Mouse (Mus musculus) MEL (cell line): ENCODE data around the gene Hes3. TPM values are rescaled to one million over a fixed set of nuclear protein-coding genes. Genes with fewer than 3 reads are reported as not detected.

ENCODE experiments used
- DNase-seq: peaks from one replicate; pipeline ENCODE4 v3.0.0; 2011; ENCODE audit warnings: low read depth, low spot score
- H3K27ac ChIP-seq: 2 replicates; pipeline ENCODE4 v1.5.1; 2012; ENCODE audit warnings: low read depth, mild to moderate bottlenecking, control low read depth, low read length, moderate library complexity; ENCODE audit not compliant: control insufficient read depth
- H3K27me3 ChIP-seq, 2 experiments: fragments of 150-350 bp in 1 of 2; sonication (generic) in 1 of 2; 2 replicates each; pipeline ENCODE4 v1.6.1; 2012; ENCODE audit warnings: low read length in 2 of 2, mild to moderate bottlenecking in 2 of 2, improper control_type of control experiment in 1 of 2, moderate library complexity in 1 of 2; ENCODE audit not compliant: insufficient read depth in 2 of 2, control insufficient read depth in 1 of 2
- H3K36me3 ChIP-seq, 2 experiments: 2 replicates each; pipeline ENCODE4 v1.6.1; 2012 to 2014; ENCODE audit warnings: low read length in 2 of 2, improper control_type of control experiment in 1 of 2, inconsistent platforms in 1 of 2, mild to moderate bottlenecking in 1 of 2; ENCODE audit not compliant: insufficient read depth in 2 of 2, control insufficient read depth in 1 of 2
- H3K4me1 ChIP-seq, 2 experiments: fragments of 150-350 bp in 1 of 2; sonication (generic) in 1 of 2; 2 replicates each; pipeline ENCODE4 v1.6.1; 2012; ENCODE audit warnings: low read length in 2 of 2, improper control_type of control experiment in 1 of 2, mild to moderate bottlenecking in 1 of 2; ENCODE audit not compliant: insufficient read depth in 2 of 2, control insufficient read depth in 1 of 2
- H3K4me3 ChIP-seq, 2 experiments: fragments of 150-350 bp in 1 of 2; sonication (generic) in 1 of 2; 2 replicates each; pipeline ENCODE4 v1.5.1; 2012; ENCODE audit warnings: low read depth in 2 of 2, low read length in 2 of 2, mild to moderate bottlenecking in 2 of 2, moderate library complexity in 2 of 2, control low read depth in 1 of 2, improper control_type of control experiment in 1 of 2; ENCODE audit not compliant: control insufficient read depth in 1 of 2, insufficient read depth in 1 of 2
- H3K79me2 ChIP-seq: 2 replicates; pipeline ENCODE4 v1.6.1; 2012; ENCODE audit warnings: mild to moderate bottlenecking, low read length, moderate library complexity; ENCODE audit not compliant: control insufficient read depth, poor library complexity, insufficient read depth
- H3K9ac ChIP-seq: 2 replicates; pipeline ENCODE4 v1.6.1; 2012; ENCODE audit warnings: low read depth, mild to moderate bottlenecking, control low read depth, low read length, moderate library complexity; ENCODE audit not compliant: control insufficient read depth, poor library complexity, severe bottlenecking
- H3K9me3 ChIP-seq: fragments of 150-350 bp; sonication (generic); replicated peaks from 2 replicates; pipeline ENCODE4 v1.6.1; 2012; ENCODE audit warnings: mild to moderate bottlenecking, low read length, improper control_type of control experiment, moderate library complexity; ENCODE audit not compliant: insufficient read depth
- CHD2 ChIP-seq: IDR thresholded peaks from 2 replicates; pipeline ENCODE4 v1.6.1; 2011; ENCODE audit warnings: low read length, improper control_type of control experiment
- CTCF ChIP-seq, 3 experiments: IDR thresholded peaks in 2 of 3; conservative IDR thresholded peaks in 1 of 3; 2 replicates each; pipeline ENCODE4 v1.5.1; 2011 to 2012; ENCODE audit warnings: low read length in 3 of 3, low read depth in 2 of 3, mild to moderate bottlenecking in 2 of 3, improper control_type of control experiment in 1 of 3, inconsistent platforms in 1 of 3, mixed read lengths in 1 of 3, moderate library complexity in 1 of 3; ENCODE audit not compliant: control insufficient read depth in 1 of 3, insufficient read depth in 1 of 3, poor library complexity in 1 of 3, severe bottlenecking in 1 of 3
- E2F4 ChIP-seq: IDR thresholded peaks from 2 replicates; pipeline ENCODE4 v1.6.1; 2011; ENCODE audit warnings: low read depth, low read length, improper control_type of control experiment, borderline replicate concordance
- ETS1 ChIP-seq: IDR thresholded peaks from 2 replicates; pipeline ENCODE4 v1.6.1; 2012; ENCODE audit warnings: low read depth, mild to moderate bottlenecking, inconsistent platforms, low read length, improper control_type of control experiment, moderate library complexity
- GATA1 ChIP-seq: IDR thresholded peaks from 2 replicates; pipeline ENCODE4 v1.6.1; 2011; ENCODE audit warnings: low read depth, low read length, improper control_type of control experiment
- JUND ChIP-seq: IDR thresholded peaks from 2 replicates; pipeline ENCODE4 v1.6.1; 2011; ENCODE audit warnings: low read depth, mild to moderate bottlenecking, improper control_type of control experiment, low read length
- MAFK ChIP-seq: IDR thresholded peaks from 2 replicates; pipeline ENCODE4 v1.6.1; 2011; ENCODE audit warnings: low read depth, mild to moderate bottlenecking, low read length, improper control_type of control experiment, borderline replicate concordance
- MAZ ChIP-seq: IDR thresholded peaks from 2 replicates; pipeline ENCODE4 v1.6.1; 2012; ENCODE audit warnings: low read depth, mild to moderate bottlenecking, inconsistent platforms, low read length, improper control_type of control experiment
- MXI1 ChIP-seq: IDR thresholded peaks from 2 replicates; pipeline ENCODE4 v1.6.1; 2011; ENCODE audit warnings: mild to moderate bottlenecking, low read depth, low read length, improper control_type of control experiment
- MYB ChIP-seq: IDR thresholded peaks from 2 replicates; pipeline ENCODE4 v1.6.1; 2011; ENCODE audit warnings: mild to moderate bottlenecking, low read depth, low read length, improper control_type of control experiment
- MYC ChIP-seq: IDR thresholded peaks from 2 replicates; pipeline ENCODE4 v1.6.1; 2011; ENCODE audit warnings: low read depth, mild to moderate bottlenecking, low read length, improper control_type of control experiment, moderate library complexity
- NELFE ChIP-seq: IDR thresholded peaks from 2 replicates; pipeline ENCODE4 v1.6.1; 2011; ENCODE audit warnings: low read depth, low read length, improper control_type of control experiment
- POLR2AphosphoS2 ChIP-seq: IDR thresholded peaks from 2 replicates; pipeline ENCODE4 v1.6.1; 2011; ENCODE audit warnings: low read length, improper control_type of control experiment
- RAD21 ChIP-seq: IDR thresholded peaks from 2 replicates; pipeline ENCODE4 v1.6.1; 2011; ENCODE audit warnings: mild to moderate bottlenecking, low read depth, low read length, improper control_type of control experiment
- RCOR1 ChIP-seq: IDR thresholded peaks from 2 replicates; pipeline ENCODE4 v1.6.1; 2012; ENCODE audit warnings: low read depth, mild to moderate bottlenecking, inconsistent platforms, low read length, improper control_type of control experiment
- SIN3A ChIP-seq: IDR thresholded peaks from 2 replicates; pipeline ENCODE4 v1.6.1; 2012; ENCODE audit warnings: low read length, improper control_type of control experiment, inconsistent platforms
- SMC3 ChIP-seq: IDR thresholded peaks from 2 replicates; pipeline ENCODE4 v1.6.1; 2011; ENCODE audit warnings: low read depth, low read length, improper control_type of control experiment
- TAL1 ChIP-seq: IDR thresholded peaks from 2 replicates; pipeline ENCODE4 v1.6.1; 2012; ENCODE audit warnings: mild to moderate bottlenecking, inconsistent platforms, low read length, moderate library complexity, mixed read lengths
- TBP ChIP-seq: IDR thresholded peaks from 2 replicates; pipeline ENCODE4 v1.8.0; 2011; ENCODE audit warnings: low read depth, low read length, improper control_type of control experiment
- USF1 ChIP-seq: IDR thresholded peaks from 2 replicates; pipeline ENCODE4 v1.6.1; 2014; ENCODE audit warnings: low read depth, mild to moderate bottlenecking, inconsistent platforms, low read length, improper control_type of control experiment, moderate library complexity
- ZKSCAN1 ChIP-seq: IDR thresholded peaks from 2 replicates; pipeline ENCODE4 v1.6.1; 2012; ENCODE audit warnings: low read depth, mild to moderate bottlenecking, inconsistent platforms, low read length, improper control_type of control experiment, moderate library complexity
- polyA plus RNA-seq, 2 experiments: library from polyadenylated mRNA; stranded (reverse) in 1 of 2; unstranded in 1 of 2; fragments of >175 nt in 1 of 2; fragments of >200 nt in 1 of 2; gene quantifications; 2 replicates each; pipeline versions ENCODE4 v1.2.1 to v1.2.4; 2012; ENCODE audit warnings: low replicate concordance in 2 of 2, low read depth in 1 of 2; ENCODE audit not compliant: insufficient read length in 2 of 2, insufficient read depth in 1 of 2, missing spikeins in 1 of 2
- total RNA-seq: library from RNA; depleted of rRNA; stranded (reverse); fragments of 300-350 nt; gene quantifications from 2 replicates; pipeline ENCODE4 v1.2.3, GENCODE M21; 2012

Hes3 gene
- total and polyA plus RNA-seq, 3 experiments, result 0.04 TPM; not detected in 2

DNA sequence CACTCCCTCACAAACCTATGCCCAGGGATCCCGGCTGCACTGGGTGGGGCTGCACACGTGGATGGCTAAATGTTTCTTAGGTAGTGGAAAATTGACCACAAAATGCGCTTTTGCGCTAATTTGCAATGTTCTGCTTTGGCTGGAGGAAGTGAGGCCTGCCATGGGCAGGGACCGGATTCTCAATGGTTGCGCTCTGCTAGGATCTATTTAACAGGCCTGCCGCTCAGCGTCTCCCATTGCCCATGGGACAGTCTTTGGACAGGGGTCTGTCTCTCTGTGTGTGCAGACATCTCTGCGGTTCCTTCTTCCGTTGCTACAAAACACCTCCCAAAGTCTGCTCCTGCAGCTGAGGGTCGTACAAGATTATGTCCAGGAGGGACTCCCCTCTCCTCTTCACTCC, 471 bp downstream of the Hes3 start:
- H3K4me1 ChIP-seq, result peaks cover 0 to 6% of the 10 kb centered on the region in 2 experiments; a peak in 1 of 4 replicates
- TF ChIP-seq NELFE (no peak), MYC (no peak), JUND (no peak), MYB (no peak)

DNA sequence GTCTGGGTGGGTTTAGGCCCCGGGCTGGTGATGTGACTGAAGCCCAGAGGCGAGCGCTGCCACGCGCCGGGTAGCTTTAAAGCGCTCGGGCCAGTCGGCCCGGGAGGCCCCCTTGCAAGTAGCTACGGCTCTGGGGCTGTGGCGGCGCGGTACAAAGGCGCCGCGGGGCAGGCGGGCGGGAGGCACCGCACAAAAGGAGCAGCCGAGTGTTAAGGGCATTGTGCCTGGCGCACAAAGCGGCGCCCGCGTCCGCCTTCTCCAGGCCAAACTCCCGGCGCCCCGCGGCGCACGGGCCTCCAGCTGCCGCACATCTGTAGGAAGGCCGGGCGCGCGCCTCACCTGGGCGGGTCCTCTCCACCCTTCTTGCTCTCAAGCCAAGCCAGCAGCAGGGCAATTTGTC, 1.1 kb downstream of the Hes3 start:
- H3K79me2 ChIP-seq, result no peaks in the 10 kb centered on the region
- H3K9me3 ChIP-seq, result no peaks in the 10 kb centered on the region
- no peak for DNase-seq
- H3K4me1 ChIP-seq, result peaks cover 0 to 6% of the 10 kb centered on the region in 2 experiments; a peak in 1 of 4 replicates
- H3K27ac ChIP-seq, result no peak overlapping the region
- no peak for TF ChIP-seq SMC3
- no peak for TF ChIP-seq GATA1
- no peak for TF ChIP-seq USF1
- TF ChIP-seq ETS1, result no peak
- TF ChIP-seq CTCF (IDR thresholded peaks at IDR 0.05 in 2 of 3, conservative IDR thresholded peaks at IDR 0.05 in 1 of 3; ENCODE audit: control insufficient read depth in 1 of 3, insufficient read depth in 1 of 3, low read depth in 2 of 3, low read length in 3 of 3, poor library complexity in 1 of 3, severe bottlenecking in 1 of 3), result no peak
- TF ChIP-seq ZKSCAN1, result no peak
- no peak for TF ChIP-seq TBP
- no peak for TF ChIP-seq POLR2AphosphoS2
- TF ChIP-seq RCOR1, result no peak
- TF ChIP-seq RAD21, result no peak
- no peak for TF ChIP-seq CHD2
- no peaks in the 10 kb centered on the region for H3K27me3 ChIP-seq
- no peaks in the 10 kb centered on the region for H3K36me3 ChIP-seq
- no peak overlapping the region for H3K4me3 ChIP-seq
- H3K9ac ChIP-seq, result no peak overlapping the region

More for the DNA sequence above, 471 bp downstream of the Hes3 start:
- no peaks in the 10 kb centered on the region for H3K9me3 ChIP-seq
- H3K27me3 ChIP-seq, result no peaks in the 10 kb centered on the region
- no peaks in the 10 kb centered on the region for H3K36me3 ChIP-seq
- no peak overlapping the region for H3K9ac ChIP-seq
- H3K79me2 ChIP-seq, result no peaks in the 10 kb centered on the region
- DNase-seq, result no peak
- no peak overlapping the region for H3K4me3 ChIP-seq
- H3K27ac ChIP-seq, result no peak overlapping the region

DNA sequence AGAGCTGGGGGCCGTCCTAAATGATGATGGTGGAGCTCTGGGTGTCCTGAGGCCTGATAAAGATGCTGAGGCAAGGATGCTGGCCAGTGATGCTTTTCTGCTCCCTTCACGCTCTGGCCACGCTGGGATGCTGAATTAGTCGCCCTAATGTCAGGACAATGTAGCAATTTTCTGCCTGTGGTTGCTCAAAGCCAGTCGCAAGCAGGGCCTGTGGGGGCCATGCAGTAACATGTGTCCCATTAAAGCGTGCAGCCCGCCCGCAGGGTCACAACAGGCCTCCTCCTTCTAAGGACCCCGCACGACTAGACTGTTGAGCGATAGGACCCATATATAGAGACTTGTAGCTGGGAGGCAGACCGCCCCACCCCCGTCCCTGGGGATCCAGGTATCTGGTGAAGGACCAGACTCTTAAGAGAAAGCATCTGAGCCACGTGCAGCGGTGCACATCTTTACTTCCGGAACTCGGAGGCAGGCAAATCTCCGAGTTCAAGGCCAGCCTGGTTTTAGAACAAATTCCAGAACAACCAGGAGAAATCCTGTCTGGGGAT, 3.0 kb downstream of the Hes3 start:
- Histone ChIP-seq H3K36me3 (no peaks in the 10 kb centered on the region), H3K9ac (no peak overlapping the region), H3K4me3 (no peak overlapping the region), H3K4me1 (no peaks in the 10 kb centered on the region), H3K9me3 (no peaks in the 10 kb centered on the region), H3K27ac (no peak overlapping the region), H3K79me2 (no peaks in the 10 kb centered on the region), H3K27me3 (no peaks in the 10 kb centered on the region)
- no peak for DNase-seq
- no peak for TF ChIP-seq SIN3A
- no peak for TF ChIP-seq NELFE
- no peak for TF ChIP-seq MAZ
- TF ChIP-seq TAL1, result no peak
- no peak for TF ChIP-seq MAFK
- no peak for TF ChIP-seq ZKSCAN1
- no peak for TF ChIP-seq MXI1
- no peak for TF ChIP-seq ETS1
- TF ChIP-seq E2F4, result no peak
- no peak for TF ChIP-seq GATA1
